Mouse (Mus musculus): Measurements from ENCODE around the gene Nlrp3. TPM values are rescaled to one million over a fixed set of nuclear protein-coding genes. Genes with fewer than 3 reads are reported as not detected.
A peak's percentile ranks its signal among the peaks of the same experiment; 100 is the strongest.

The Nlrp3 gene
- polyA plus RNA-seq, 1 experiment from 2014 or later, result 0.04 TPM

GRCm38 (mm10) chr11:59514789-59515188 lies 26.6 kb upstream of the Nlrp3 start:
- H3K4me1 ChIP-seq (replicated peaks), result 0 out of 2 replicates have a peak, but pooled peaks cover 7% of the 10 kb centered on the region
- WGBS, result 78% methylated on average over 3 of the region's 3 CpGs

GRCm38 (mm10) chr11:59517441-59517840 lies 23.9 kb upstream of the Nlrp3 start:
- WGBS, result 97% methylated on average over 1 of the region's 1 CpGs
- ATAC-seq (ENCODE audit: low read depth), result no peak
- no peak overlapping the region for H3K4me2 ChIP-seq
- 0 out of 2 replicates have a peak, but pooled peaks cover 9% of the 10 kb centered on the region for H3K4me1 ChIP-seq (replicated peaks)
- no peaks in the 10 kb centered on the region for H3K27me3 ChIP-seq
- no peak overlapping the region for H3K27ac ChIP-seq (replicated peaks)
- no peaks in the 10 kb centered on the region for H3K9me3 ChIP-seq
- H3K36me3 ChIP-seq, result no peaks in the 10 kb centered on the region
- no peak overlapping the region for H3K4me3 ChIP-seq
- H3K9ac ChIP-seq, result no peak overlapping the region

More at GRCm38 (mm10) chr11:59514789-59515188, 26.6 kb upstream of the Nlrp3 start:
- no peak overlapping the region for H3K27ac ChIP-seq (replicated peaks)
- no peak overlapping the region for H3K9ac ChIP-seq
- no peaks in the 10 kb centered on the region for H3K9me3 ChIP-seq
- no peak for ATAC-seq (ENCODE audit: low read depth)
- no peaks in the 10 kb centered on the region for H3K27me3 ChIP-seq
- no peak overlapping the region for H3K4me3 ChIP-seq
- H3K4me2 ChIP-seq, result no peak overlapping the region
- peaks cover 16% of the 10 kb centered on the region for H3K36me3 ChIP-seq

GRCm38 (mm10) chr11:59518226-59518625 lies 23.1 kb upstream of the Nlrp3 start:
- H3K4me2 ChIP-seq, result no peak overlapping the region
- no peak overlapping the region for H3K9ac ChIP-seq
- H3K9me3 ChIP-seq, result no peaks in the 10 kb centered on the region
- H3K36me3 ChIP-seq, result no peaks in the 10 kb centered on the region
- H3K27ac ChIP-seq (replicated peaks), result no peak overlapping the region
- ATAC-seq (ENCODE audit: low read depth), result no peak
- no peaks in the 10 kb centered on the region for H3K27me3 ChIP-seq
- H3K4me3 ChIP-seq, result no peak overlapping the region
- WGBS, result 75% methylated on average over 10 of the region's 10 CpGs
- H3K4me1 ChIP-seq (replicated peaks), result 0 out of 2 replicates have a peak, but pooled peaks cover 9% of the 10 kb centered on the region

GRCm38 (mm10) chr11:59519741-59520495 lies 21.4 kb upstream of the Nlrp3 start:
- Histone ChIP-seq H3K27me3 (no peaks in the 10 kb centered on the region), H3K36me3 (no peaks in the 10 kb centered on the region), H3K4me3 (no peak overlapping the region), H3K9me3 (no peaks in the 10 kb centered on the region), H3K9ac (no peak overlapping the region), H3K27ac (replicated peaks) (no peak overlapping the region), H3K4me2 (no peak overlapping the region), H3K4me1 (replicated peaks) (0 out of 2 replicates have a peak, but pooled peaks cover 9% of the 10 kb centered on the region)
- WGBS, result 71% methylated on average over 6 of the region's 6 CpGs
- no peak for ATAC-seq (ENCODE audit: low read depth)

- Histone ChIP-seq H3K4me2 (no peak overlapping the region), H3K36me3 (no peaks in the 10 kb centered on the region), H3K9ac (no peak overlapping the region), H3K27me3 (no peaks in the 10 kb centered on the region), H3K27ac (replicated peaks) (no peak overlapping the region), H3K4me3 (no peak overlapping the region), H3K9me3 (no peaks in the 10 kb centered on the region), H3K4me1 (replicated peaks) (0 out of 2 replicates have a peak, but pooled peaks cover 8% of the 10 kb centered on the region)
- WGBS, result 96% methylated on average over 2 of the region's 2 CpGs
- ATAC-seq (ENCODE audit: low read depth), result no peak
Measured at GRCm38 (mm10) chr11:59524150-59524549, 17.2 kb upstream of the Nlrp3 start.

- Histone ChIP-seq H3K4me2 (no peak overlapping the region), H3K4me3 (no peak overlapping the region), H3K9me3 (no peaks in the 10 kb centered on the region), H3K4me1 (replicated peaks) (no peaks in the 10 kb centered on the region), H3K9ac (no peak overlapping the region), H3K36me3 (no peaks in the 10 kb centered on the region), H3K27me3 (no peaks in the 10 kb centered on the region), H3K27ac (replicated peaks) (no peak overlapping the region)
- WGBS, result 8% methylated on average over 10 of the region's 10 CpGs
- no peak for ATAC-seq (ENCODE audit: low read depth)
Measured at GRCm38 (mm10) chr11:59525237-59525636, 16.1 kb upstream of the Nlrp3 start.

GRCm38 (mm10) chr11:59526472-59527080 lies 14.8 kb upstream of the Nlrp3 start, which contains the start of gene Zkscan17:
Zkscan17 (minus strand) TSS chr11:59526751.
- Histone ChIP-seq H3K9me3 (no peaks in the 10 kb centered on the region), H3K9ac (no peak within 1 kb of the TSS), H3K4me3 (no peak within 1 kb of the TSS), H3K27me3 (no peaks in the 10 kb centered on the region), H3K4me2 (no peak within 1 kb of the TSS), H3K27ac (replicated peaks) (no peak within 1 kb of the TSS), H3K36me3 (no peaks in the 10 kb centered on the region), H3K4me1 (replicated peaks) (peaks cover 8% of the 10 kb centered on the region)
- WGBS, result 57% methylated on average over 8 of the region's 8 CpGs
- ATAC-seq (ENCODE audit: low read depth), result no peak

GRCm38 (mm10) chr11:59530221-59530620 lies 11.1 kb upstream of the Nlrp3 start:
- Histone ChIP-seq H3K4me2 (no peak overlapping the region), H3K9me3 (no peaks in the 10 kb centered on the region), H3K4me1 (replicated peaks) (peaks cover 8% of the 10 kb centered on the region), H3K9ac (no peak overlapping the region), H3K4me3 (no peak overlapping the region), H3K27ac (replicated peaks) (no peak overlapping the region), H3K27me3 (no peaks in the 10 kb centered on the region), H3K36me3 (no peaks in the 10 kb centered on the region)
- 86% methylated on average over 5 of the region's 5 CpGs for WGBS
- no peak for ATAC-seq (ENCODE audit: low read depth)

GRCm38 (mm10) chr11:59530870-59531535 lies 10.4 kb upstream of the Nlrp3 start:
- Histone ChIP-seq H3K9ac (peak overlapping the region; percentile 23; the same call in 1 of the 2 replicates), H3K27ac (replicated peaks) (0 out of 2 replicates have a peak overlapping the region, but pooled peaks have one; percentile 24), H3K4me1 (replicated peaks) (peaks cover 8% of the 10 kb centered on the region), H3K4me2 (no peak overlapping the region), H3K4me3 (no peak overlapping the region), H3K9me3 (no peaks in the 10 kb centered on the region), H3K36me3 (no peaks in the 10 kb centered on the region), H3K27me3 (no peaks in the 10 kb centered on the region)
- WGBS, result 56% methylated on average over 6 of the region's 6 CpGs
- no peak for ATAC-seq (ENCODE audit: low read depth)

- Histone ChIP-seq H3K36me3 (no peaks in the 10 kb centered on the region), H3K27ac (replicated peaks) (0 out of 2 replicates have a peak overlapping the region, but pooled peaks have one; percentile 24)
- ATAC-seq (ENCODE audit: low read depth), result no peak
Measured at GRCm38 (mm10) chr11:59531562-59531961, 9.8 kb upstream of the Nlrp3 start.

GRCm38 (mm10) chr11:59537218-59538130 lies 3.9 kb upstream of the Nlrp3 start:
- H3K9me3 ChIP-seq, result no peaks in the 10 kb centered on the region
- H3K4me1 ChIP-seq (replicated peaks), result 0 out of 2 replicates have a peak, but pooled peaks cover 8% of the 10 kb centered on the region
- WGBS, result 72% methylated on average over 16 of the region's 16 CpGs
- H3K9ac ChIP-seq, result no peak overlapping the region
- no peaks in the 10 kb centered on the region for H3K27me3 ChIP-seq
- no peak overlapping the region for H3K4me2 ChIP-seq
- ATAC-seq (ENCODE audit: low read depth), result no peak
- H3K36me3 ChIP-seq, result no peaks in the 10 kb centered on the region
- H3K4me3 ChIP-seq, result no peak overlapping the region
- no peak overlapping the region for H3K27ac ChIP-seq (replicated peaks)

More at GRCm38 (mm10) chr11:59531562-59531961, 9.8 kb upstream of the Nlrp3 start:
- no peaks in the 10 kb centered on the region for H3K9me3 ChIP-seq
- no peaks in the 10 kb centered on the region for H3K27me3 ChIP-seq
- no peak overlapping the region; the same call in 1 of the 2 replicates for H3K9ac ChIP-seq
- peaks cover 8% of the 10 kb centered on the region for H3K4me1 ChIP-seq (replicated peaks)
- H3K4me3 ChIP-seq, result no peak overlapping the region
- no peak overlapping the region for H3K4me2 ChIP-seq
- 77% methylated on average over 5 of the region's 5 CpGs for WGBS

Measured in neural tube, embryonic 13.5 days (tissue).